Mouse (Mus musculus): Measurements from ENCODE around the gene Ilf3. TPM values are rescaled to one million over a fixed set of nuclear protein-coding genes. Genes with fewer than 3 reads are reported as not detected.

Gene Ilf3
- total RNA-seq, 4 experiments from 2014 or later = 47.3 to 86.4 (median 66.0) TPM

GRCm38 (mm10) chr9:21440387-21440786 is 72.7 kb downstream of the Ilf3 start:
- no peak for DNase-seq

- DNase-seq = no peak
These were observed 76.2 kb downstream of the Ilf3 start for GRCm38 (mm10) chr9:21443853-21444252.

GRCm38 (mm10) chr9:21444574-21444973 is 76.9 kb downstream of the Ilf3 start:
- no peak for DNase-seq

- no peak for DNase-seq
These were observed 77.5 kb downstream of the Ilf3 start for GRCm38 (mm10) chr9:21445081-21445744.

GRCm38 (mm10) chr9:21447778-21448177 is 80.1 kb downstream of the Ilf3 start:
- DNase-seq = no peak

- DNase-seq = no peak
These were observed 82.0 kb downstream of the Ilf3 start for GRCm38 (mm10) chr9:21449710-21450109.

- no peak for DNase-seq
These were observed 82.6 kb downstream of the Ilf3 start for GRCm38 (mm10) chr9:21450270-21450669.

- no peak for DNase-seq
These were observed 83.7 kb downstream of the Ilf3 start for GRCm38 (mm10) chr9:21451391-21451790.

- no peak for DNase-seq
These were observed 84.2 kb downstream of the Ilf3 start for GRCm38 (mm10) chr9:21451870-21452269.

GRCm38 (mm10) chr9:21453003-21453402 is 85.3 kb downstream of the Ilf3 start:
- DNase-seq = no peak

GRCm38 (mm10) chr9:21453459-21453858 is 85.8 kb downstream of the Ilf3 start:
- DNase-seq = no peak

GRCm38 (mm10) chr9:21454556-21454955 is 86.9 kb downstream of the Ilf3 start:
- no peak for DNase-seq

Other genes starting within 250 kb of the Ilf3 start
- 10 to 100 TPM; 15.3 to 30.3 (median 23.0) TPM for gene Tyk2, start 236.6 kb upstream of the Ilf3 start, total RNA-seq (2022)
- 100 to 1,000 TPM; 162 to 190 (median 174) TPM for gene Cdc37, start 217.9 kb upstream of the Ilf3 start, total RNA-seq (2022)
- 10 to 100 TPM in 2 of 4 experiments, 1 to 10 TPM in 2; 5.7 to 13.4 (median 9.8) TPM for gene Pde4a, start 202.2 kb upstream of the Ilf3 start, total RNA-seq (2022)
- 10 to 100 TPM; 50.7 to 62.6 (median 57.4) TPM for gene Keap1, start 128.5 kb upstream of the Ilf3 start, total RNA-seq (2022)
- gene S1pr5, start 119.4 kb upstream of the Ilf3 start, total RNA-seq (2022) = under 1 TPM; 0.27 to 0.75 (median 0.46) TPM
- gene Atg4d, start 102.6 kb upstream of the Ilf3 start, total RNA-seq (2022) = 10 to 100 TPM; 38.7 to 47.3 (median 40.8) TPM
- 10 to 100 TPM; 33.0 to 52.0 (median 41.8) TPM for gene Kri1, start 79.9 kb upstream of the Ilf3 start, total RNA-seq (2022)
- 10 to 100 TPM; 11.9 to 24.1 (median 18.5) TPM for gene Cdkn2d, start 76.5 kb upstream of the Ilf3 start, total RNA-seq (2022)
- gene Ap1m2, start 55.5 kb upstream of the Ilf3 start, total RNA-seq (2022) = under 1 TPM in 1 of 4 experiments, not detected in 3; 0.23 TPM
- 100 to 1,000 TPM in 1 of 4 experiments, 10 to 100 TPM in 3; 39.0 to 103 (median 67.3) TPM for gene Slc44a2, start 47.2 kb upstream of the Ilf3 start, total RNA-seq (2022)
- 10 to 100 TPM; 18.2 to 23.4 (median 19.0) TPM for gene Qtrt1, start 44.0 kb downstream of the Ilf3 start, total RNA-seq (2022)
- 100 to 1,000 TPM; 106 to 132 (median 114) TPM for gene Dnm2, start 57.0 kb downstream of the Ilf3 start, total RNA-seq (2022)
- gene Tmed1, start 142.4 kb downstream of the Ilf3 start, total RNA-seq (2022) = 10 to 100 TPM; 33.2 to 41.1 (median 37.1) TPM
- gene AB124611, start 158.3 kb downstream of the Ilf3 start, total RNA-seq (2022) = 1 to 10 TPM in 3 of 4 experiments, under 1 TPM in 1; 0.77 to 2.3 (median 1.6) TPM
- 10 to 100 TPM; 37.7 to 59.2 (median 52.6) TPM for gene Carm1, start 179.0 kb downstream of the Ilf3 start, total RNA-seq (2022)
- 10 to 100 TPM; 61.4 to 80.6 (median 69.3) TPM for gene Timm29, start 224.9 kb downstream of the Ilf3 start, total RNA-seq (2022)
- 10 to 100 TPM; 33.2 to 52.0 (median 44.1) TPM for gene Yipf2, start 225.0 kb downstream of the Ilf3 start, total RNA-seq (2022)
- gene Smarca4, start 248.3 kb downstream of the Ilf3 start, total RNA-seq (2022) = 10 to 100 TPM; 78.6 to 92.0 (median 80.9) TPM